Mouse (Mus musculus): ENCODE results near the gene Cntn3. TPM values are rescaled to one million over a fixed set of nuclear protein-coding genes. Genes with fewer than 3 reads are reported as not detected.
A peak's percentile ranks its signal among the peaks of the same experiment; 100 is the strongest.

Cntn3 gene
- polyA plus RNA-seq, 1 experiment, result 0.02 TPM

- no peak for DNase-seq (ENCODE audit: low read depth, low spot score)
Observed at GRCm38 (mm10) chr6:102485509-102485908, 87.4 kb downstream of the Cntn3 start.

- peak; percentile 32 for DNase-seq (ENCODE audit: low read depth, low spot score)
- WGBS, result 53% methylated on average over 8 of the region's 8 CpGs
Observed at GRCm38 (mm10) chr6:102478320-102479080, 94.4 kb downstream of the Cntn3 start.

GRCm38 (mm10) chr6:102438353-102438752 is 134.5 kb downstream of the Cntn3 start:
- no peak for DNase-seq (ENCODE audit: low read depth, low spot score)
- WGBS, result 76% methylated on average over 4 of the region's 4 CpGs

GRCm38 (mm10) chr6:102427549-102427948 is 145.4 kb downstream of the Cntn3 start:
- DNase-seq (ENCODE audit: low read depth, low spot score), result no peak
- 80% methylated on average over 1 of the region's 1 CpGs for WGBS

- 76% methylated on average over 1 of the region's 1 CpGs for WGBS
- no peak for DNase-seq (ENCODE audit: low read depth, low spot score)
Observed at GRCm38 (mm10) chr6:102421781-102422180, 151.1 kb downstream of the Cntn3 start.

GRCm38 (mm10) chr6:102388590-102388989 is 184.3 kb downstream of the Cntn3 start:
- DNase-seq (ENCODE audit: low read depth, low spot score), result no peak
- WGBS, result 88% methylated on average over 4 of the region's 4 CpGs

- DNase-seq (ENCODE audit: low read depth, low spot score), result no peak
- WGBS, result 30% methylated on average over 1 of the region's 1 CpGs
Observed at GRCm38 (mm10) chr6:102372112-102372511, 200.8 kb downstream of the Cntn3 start.

- DNase-seq (ENCODE audit: low read depth, low spot score), result no peak
Observed at GRCm38 (mm10) chr6:102363880-102364279, 209.0 kb downstream of the Cntn3 start.

- 78% methylated on average over 3 of the region's 3 CpGs for WGBS
- DNase-seq (ENCODE audit: low read depth, low spot score), result no peak
Observed at GRCm38 (mm10) chr6:102363291-102363832, 209.5 kb downstream of the Cntn3 start.

GRCm38 (mm10) chr6:102332144-102332543 is 240.8 kb downstream of the Cntn3 start:
- DNase-seq (ENCODE audit: low read depth, low spot score), result no peak
- 75% methylated on average over 3 of the region's 3 CpGs for WGBS

GRCm38 (mm10) chr6:102326711-102327110 is 246.2 kb downstream of the Cntn3 start:
- WGBS, result 69% methylated on average over 2 of the region's 2 CpGs
- DNase-seq (ENCODE audit: low read depth, low spot score), result no peak

GRCm38 (mm10) chr6:102322614-102323284 is 250.2 kb downstream of the Cntn3 start:
- WGBS, result 68% methylated on average over 4 of the region's 4 CpGs
- DNase-seq (ENCODE audit: low read depth, low spot score), result no peak

- no peak for DNase-seq (ENCODE audit: low read depth, low spot score)
- 22% methylated on average over 3 of the region's 3 CpGs for WGBS
Observed at GRCm38 (mm10) chr6:102319755-102320154, 253.1 kb downstream of the Cntn3 start.

- no peak for DNase-seq (ENCODE audit: low read depth, low spot score)
- WGBS, result 17% methylated on average over 2 of the region's 2 CpGs
Observed at GRCm38 (mm10) chr6:102282889-102283288, 290.0 kb downstream of the Cntn3 start.

GRCm38 (mm10) chr6:102231015-102231414 is 341.9 kb downstream of the Cntn3 start:
- no peak for DNase-seq (ENCODE audit: low read depth, low spot score)

GRCm38 (mm10) chr6:102186316-102186715 is 386.6 kb downstream of the Cntn3 start:
- DNase-seq (ENCODE audit: low read depth, low spot score), result no peak
- WGBS, result 47% methylated on average over 1 of the region's 1 CpGs

More at GRCm38 (mm10) chr6:102231015-102231414, 341.9 kb downstream of the Cntn3 start:
- 65% methylated on average over 1 of the region's 1 CpGs for WGBS

GRCm38 (mm10) chr6:102170913-102171312 is 402.0 kb downstream of the Cntn3 start:
- 48% methylated on average over 6 of the region's 6 CpGs for WGBS

GRCm38 (mm10) chr6:102161186-102161585 is 411.7 kb downstream of the Cntn3 start:
- 88% methylated on average over 3 of the region's 3 CpGs for WGBS
- no peak for DNase-seq (ENCODE audit: low read depth, low spot score)

More at GRCm38 (mm10) chr6:102170913-102171312, 402.0 kb downstream of the Cntn3 start:
- DNase-seq (ENCODE audit: low read depth, low spot score), result no peak

GRCm38 (mm10) chr6:102121676-102122075 is 451.2 kb downstream of the Cntn3 start:
- no peak for DNase-seq (ENCODE audit: low read depth, low spot score)
- 92% methylated on average over 4 of the region's 4 CpGs for WGBS

- DNase-seq (ENCODE audit: low read depth, low spot score), result no peak
- WGBS, result 62% methylated on average over 2 of the region's 2 CpGs
Observed at GRCm38 (mm10) chr6:102120003-102120402, 452.9 kb downstream of the Cntn3 start.

- DNase-seq (ENCODE audit: low read depth, low spot score), result no peak
- WGBS, result 16% methylated on average over 2 of the region's 2 CpGs
Observed at GRCm38 (mm10) chr6:102113629-102114028, 459.3 kb downstream of the Cntn3 start.

Data from large intestine, adult 2 months (tissue).